Mouse (Mus musculus) left cerebral cortex, adult 11 months (tissue): ENCODE data around the gene Tuba1b.
"Not testable (repeated sequence)": the region's sequence is repeated elsewhere in the genome, so short reads cannot be mapped to it uniquely, and the experiment has no call there.

ENCODE experiments used
- DNase-seq: peaks from one replicate; pipeline ENCODE4 v3.0.0; 2022; ENCODE audit warnings: low spot score

The Tuba1b gene

DNA sequence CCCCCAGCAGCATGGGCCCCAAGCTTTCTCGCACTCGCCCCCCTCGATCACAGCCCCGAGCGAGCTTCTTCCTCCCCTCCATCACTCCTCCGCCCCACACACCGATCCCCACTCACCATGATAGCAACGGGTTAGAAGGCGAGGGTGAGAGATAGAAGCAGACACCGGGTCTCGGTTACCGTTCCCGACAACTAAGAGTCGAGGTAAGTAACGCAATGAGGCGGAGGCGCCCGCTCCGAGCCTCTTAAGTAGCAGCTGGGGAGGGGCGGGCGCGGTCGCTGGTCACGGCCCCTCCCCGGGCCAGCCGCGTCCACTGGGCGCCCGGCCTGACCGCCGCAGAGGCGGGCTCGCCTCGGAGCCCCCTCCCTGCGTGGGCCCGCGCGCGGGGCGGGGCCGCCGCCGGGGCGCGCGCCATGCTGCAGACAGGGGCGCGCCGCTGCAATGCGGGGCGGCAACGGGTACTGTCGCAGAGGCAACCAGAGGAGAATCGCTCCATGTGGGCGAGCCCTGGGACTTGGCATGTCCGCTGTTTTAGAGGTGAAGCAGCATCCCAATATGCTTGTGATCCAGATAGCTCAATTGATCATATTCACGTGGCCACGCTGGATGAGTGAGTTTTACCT, at the start of gene Tuba1b:
Gene Tuba1b, minus strand, starts transcription at position 349 of the 623 bp plus-strand sequence.
- peak; percentile 91 for DNase-seq

DNA sequence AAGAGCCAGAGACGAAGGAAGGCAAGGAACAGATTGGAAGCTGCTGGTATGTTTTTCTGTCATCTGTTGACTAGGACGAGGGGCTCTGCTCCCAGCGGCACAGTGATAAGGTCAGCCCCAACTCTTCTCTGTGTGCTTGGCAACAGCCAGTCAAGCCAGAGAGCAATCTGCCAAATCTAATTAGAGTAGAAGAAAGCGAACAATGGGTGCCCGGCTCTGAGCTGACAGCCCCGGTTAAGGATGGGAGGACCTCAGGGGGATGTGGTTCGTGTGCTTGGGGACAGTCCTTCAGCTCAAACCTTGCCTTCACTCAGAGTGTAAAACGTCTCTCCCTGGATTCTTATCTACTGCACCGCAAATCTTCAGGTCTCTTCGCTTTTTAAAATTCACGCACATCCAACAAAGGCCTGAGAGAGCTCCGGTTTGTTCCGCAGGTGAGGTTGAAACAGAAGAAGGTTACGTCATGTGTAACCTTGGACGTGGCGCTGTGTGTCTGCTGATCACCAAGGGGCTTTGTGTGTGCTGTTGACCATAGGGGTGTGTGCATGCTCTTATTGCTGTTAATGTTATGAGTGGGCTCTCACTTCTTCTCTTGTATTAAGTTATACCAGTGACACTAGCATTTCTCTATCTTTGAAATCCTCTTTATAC, 49.2 kb upstream of the Tuba1b start:
- no peak for DNase-seq

DNA sequence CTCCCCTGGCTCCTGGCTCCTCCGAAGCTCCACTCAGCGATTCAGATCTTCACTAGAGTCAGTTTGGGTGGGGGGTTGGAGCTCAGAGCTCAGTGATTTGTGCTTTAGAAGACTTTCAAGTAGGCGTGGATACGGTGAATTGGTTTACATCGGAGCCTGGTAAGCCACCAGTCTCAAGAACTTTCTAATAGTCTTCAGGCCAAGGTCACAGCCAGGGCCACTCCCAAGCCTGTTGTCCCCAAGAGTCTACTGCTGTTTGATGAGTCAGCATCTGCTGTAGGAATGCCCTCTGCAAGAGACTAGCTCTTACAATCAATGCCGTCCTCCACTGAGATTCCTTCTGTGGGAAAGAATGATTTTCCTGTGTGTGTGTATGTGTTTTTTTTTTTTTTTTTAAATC, 47.7 kb upstream of the Tuba1b start:
- DNase-seq, result no peak

DNA sequence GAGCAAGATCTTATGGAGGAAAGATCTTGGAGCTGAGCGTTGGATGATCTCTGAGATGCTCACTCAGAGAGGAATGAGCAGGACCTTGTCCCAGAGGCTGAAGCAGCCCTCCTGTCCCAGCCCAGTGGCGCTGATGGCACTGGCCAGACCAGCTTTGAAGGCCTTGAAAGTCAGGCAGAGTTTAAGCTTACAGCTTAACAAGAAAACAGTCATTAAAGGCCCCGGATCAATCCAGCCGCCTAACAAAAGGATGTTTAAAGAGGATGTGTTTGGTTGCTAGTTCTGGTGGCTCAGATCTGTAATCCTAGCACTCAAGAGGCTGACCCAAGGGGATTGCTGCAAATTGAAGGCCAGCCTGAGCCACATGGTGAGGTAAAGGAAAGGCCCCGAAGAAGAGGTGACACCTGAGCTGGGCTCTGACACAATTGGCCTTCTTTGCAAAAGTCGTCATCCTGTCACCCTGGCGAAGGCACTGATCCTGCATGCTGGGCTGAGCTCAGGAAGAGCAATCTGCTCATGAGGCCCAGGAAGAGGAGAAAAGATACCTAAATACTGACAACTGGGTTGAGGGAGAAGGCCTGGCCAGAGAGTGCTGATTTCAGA, 45.7 kb upstream of the Tuba1b start:
- no peak for DNase-seq

DNA sequence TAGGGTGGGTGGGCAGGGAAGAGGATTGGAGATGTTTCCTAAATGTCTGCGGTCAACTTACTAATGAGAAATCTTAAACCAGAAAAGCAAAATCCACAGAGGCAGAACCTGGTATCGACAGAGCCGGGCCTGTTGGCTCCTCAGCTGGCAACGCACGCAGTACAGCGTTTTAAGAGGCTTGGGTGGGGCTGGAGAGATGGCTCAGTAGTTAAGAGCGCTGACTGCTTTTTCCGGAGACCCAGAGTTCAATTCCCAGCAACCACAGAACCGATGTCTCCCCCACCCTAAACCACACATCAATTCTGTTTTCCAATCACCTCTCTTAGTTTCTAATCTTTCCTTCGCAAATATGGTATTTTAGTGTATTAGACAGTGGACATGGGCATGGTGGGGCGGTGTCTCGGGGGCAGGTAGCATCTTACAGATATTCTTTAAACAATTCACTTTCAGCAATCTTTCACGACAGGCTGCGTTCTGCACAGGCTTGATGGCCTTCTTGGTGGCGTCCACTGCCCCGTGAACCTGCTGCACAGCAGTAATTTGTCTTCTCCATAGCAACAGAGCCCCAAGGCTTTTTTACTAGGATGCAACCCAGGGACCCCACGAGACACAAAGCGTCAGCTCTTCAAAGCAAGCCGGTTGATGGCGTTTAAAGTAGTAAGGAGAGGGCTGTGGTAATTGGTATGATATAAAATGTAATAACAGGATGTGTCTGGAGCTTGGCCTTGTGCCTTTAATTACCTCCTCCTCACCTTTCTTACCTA, 44.2 kb upstream of the Tuba1b start:
- DNase-seq, result no peak

DNA sequence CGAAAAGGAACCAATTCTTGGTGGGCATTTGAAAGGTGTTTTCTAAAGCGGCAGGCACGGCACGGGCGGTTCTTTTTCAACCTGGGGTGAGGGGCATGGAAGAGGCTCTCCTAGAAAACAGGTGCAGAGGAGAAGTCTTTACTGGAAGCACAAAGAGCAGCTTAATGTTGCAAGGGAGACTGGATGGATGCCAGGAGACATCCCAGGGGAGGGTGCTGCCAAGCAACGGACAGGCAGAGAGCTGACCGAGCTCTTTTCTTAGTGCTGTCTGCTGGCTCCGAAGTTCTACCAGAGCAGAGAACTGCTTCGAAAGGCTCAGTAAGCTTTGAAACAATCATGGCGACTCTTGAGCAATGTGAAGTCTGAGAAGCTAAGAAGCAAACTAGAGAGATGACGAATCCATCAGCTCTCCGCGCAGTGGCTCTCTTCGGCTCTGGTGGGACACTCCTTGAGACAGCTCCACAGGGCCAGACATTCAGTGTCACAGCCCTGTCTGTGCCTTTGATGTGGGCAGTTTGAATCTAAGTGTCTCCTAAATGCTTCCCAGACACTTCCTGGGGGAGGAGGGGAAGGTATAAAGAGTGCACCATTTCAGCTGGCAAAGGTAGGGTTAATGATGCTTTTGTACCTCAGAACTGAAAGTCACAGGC, 43.5 kb upstream of the Tuba1b start:
- no peak for DNase-seq

DNA sequence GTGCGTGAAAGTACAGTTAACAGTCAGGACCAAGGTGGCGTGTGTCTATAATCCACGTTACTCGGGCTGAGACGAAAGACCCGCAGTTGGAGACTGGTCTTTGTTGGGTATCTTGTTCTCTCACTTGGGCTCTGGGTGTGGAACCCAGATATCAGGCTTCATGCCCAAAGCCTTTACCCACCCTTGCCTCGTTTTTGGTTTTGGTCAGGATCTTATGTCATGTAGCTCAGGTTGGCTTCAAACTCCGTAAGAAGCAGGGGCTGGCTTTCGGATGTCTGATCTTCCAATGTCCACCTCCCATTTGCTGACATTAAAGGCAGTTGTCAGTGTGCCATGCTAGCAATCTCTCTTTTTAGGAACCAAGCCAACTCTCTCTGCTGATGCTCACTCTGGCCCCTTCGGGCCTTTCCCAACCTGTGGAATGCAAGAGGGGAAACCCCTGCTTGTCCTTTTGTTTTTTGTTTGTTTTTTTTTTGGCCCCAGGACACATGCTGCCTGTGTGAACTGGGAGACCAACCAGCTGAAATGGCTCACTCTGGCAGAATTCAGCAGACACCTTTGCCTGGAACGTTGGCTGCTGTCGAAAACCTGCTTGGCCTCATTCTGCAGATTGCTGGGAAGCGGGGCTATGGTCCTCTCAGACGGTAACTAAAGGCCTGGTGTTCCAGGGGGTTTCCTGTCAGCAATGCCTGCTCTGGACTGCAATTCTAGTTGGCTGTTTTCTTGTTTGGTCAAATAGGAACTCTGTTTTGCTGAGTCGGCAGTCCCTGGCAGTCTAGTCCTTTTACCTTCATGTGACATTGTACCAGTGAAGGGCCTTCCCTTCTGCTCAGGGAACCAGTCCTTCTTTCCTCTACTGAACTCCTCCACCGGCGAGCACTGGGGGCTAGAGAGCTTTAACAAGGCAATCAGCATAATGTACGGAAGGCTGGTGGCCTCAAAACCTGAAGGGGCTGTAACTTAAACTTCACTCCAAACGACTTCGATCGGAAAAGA, 42.7 kb upstream of the Tuba1b start:
- no peak for DNase-seq

DNA sequence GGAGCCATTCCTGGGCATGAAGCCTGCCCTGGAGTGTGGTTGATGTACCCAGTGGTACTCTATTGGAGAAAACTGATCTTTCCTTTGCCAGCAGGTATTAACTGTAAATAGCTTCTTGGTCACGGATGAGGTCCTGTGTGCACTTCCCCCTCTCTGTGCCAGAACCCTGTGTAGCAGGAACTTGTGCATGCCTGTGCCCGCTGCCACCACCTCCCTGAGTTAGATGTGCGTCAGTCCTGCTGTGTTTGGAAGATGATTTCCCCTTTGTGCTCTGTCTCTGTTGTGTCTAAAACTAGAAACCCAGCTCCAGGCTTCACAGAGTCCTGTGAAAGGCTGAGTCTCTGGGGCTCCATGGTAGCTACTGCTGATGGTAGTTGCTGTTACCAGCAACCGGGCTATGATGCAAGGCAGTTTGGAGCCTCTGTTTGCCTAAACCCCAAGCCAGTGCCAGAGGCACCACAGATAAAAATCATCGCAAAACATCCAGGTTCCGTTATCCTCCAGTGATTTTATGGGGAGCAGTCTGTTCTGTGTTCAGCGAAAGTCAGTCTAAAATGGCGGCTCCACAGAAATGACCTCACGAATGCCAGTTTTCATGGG, 38.8 kb upstream of the Tuba1b start:
- DNase-seq, result no peak

DNA sequence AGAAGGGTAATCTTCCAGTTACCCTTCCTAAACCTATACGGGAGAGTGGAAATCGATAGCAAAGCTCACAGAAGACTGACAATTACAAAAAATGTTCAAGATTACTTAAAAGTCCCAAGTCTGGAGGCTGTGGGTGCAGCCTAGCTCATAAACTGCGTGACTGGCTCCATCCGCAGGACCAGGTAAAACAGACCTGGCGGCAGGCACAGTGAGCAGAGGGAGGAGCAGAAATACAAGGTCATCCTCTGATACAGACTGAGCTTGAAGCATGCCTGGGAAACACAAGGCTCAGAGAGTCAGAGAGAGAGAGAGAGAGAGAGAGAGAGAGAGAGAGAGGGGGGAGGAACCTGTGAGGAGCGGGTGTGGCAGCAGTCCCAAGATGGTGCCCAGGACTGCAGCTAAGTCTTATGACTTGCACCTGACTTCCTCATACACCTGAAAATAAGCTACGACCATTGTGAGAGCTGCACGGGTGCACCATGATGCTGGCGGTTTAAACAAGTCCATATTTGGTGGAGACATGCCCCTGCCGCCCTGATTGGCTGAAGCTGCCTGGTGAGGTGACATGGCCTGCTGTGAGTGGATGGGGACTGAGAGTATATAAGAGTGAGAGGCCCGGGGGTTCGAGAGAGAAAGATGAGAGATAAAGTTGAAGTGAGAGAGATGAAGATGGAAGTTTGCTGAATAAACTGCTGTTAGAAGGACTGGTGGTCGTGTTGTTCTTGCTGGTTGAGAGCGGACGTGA, 37.4 kb upstream of the Tuba1b start:
- not testable (repeated sequence) for DNase-seq

DNA sequence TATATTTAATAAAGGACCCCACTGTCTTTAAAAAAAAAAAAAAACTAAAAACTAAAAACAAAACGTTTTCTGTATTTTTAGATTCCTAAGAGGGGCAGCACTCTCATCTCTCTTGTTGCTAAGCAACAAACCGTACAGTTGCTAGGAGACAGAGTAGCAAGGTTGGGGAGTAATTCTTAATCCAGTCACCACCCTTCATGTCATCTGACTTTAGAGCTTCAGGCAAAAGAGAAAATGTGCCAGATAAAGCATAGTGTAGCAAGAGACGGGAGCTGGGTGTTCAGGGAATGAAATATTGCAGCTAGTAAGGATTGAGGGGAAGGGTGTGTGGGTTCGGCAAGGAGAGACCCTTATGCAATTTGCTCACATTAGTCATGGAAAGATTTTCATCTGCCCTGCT, 36.7 kb upstream of the Tuba1b start:
- peak; percentile 75 for DNase-seq

DNA sequence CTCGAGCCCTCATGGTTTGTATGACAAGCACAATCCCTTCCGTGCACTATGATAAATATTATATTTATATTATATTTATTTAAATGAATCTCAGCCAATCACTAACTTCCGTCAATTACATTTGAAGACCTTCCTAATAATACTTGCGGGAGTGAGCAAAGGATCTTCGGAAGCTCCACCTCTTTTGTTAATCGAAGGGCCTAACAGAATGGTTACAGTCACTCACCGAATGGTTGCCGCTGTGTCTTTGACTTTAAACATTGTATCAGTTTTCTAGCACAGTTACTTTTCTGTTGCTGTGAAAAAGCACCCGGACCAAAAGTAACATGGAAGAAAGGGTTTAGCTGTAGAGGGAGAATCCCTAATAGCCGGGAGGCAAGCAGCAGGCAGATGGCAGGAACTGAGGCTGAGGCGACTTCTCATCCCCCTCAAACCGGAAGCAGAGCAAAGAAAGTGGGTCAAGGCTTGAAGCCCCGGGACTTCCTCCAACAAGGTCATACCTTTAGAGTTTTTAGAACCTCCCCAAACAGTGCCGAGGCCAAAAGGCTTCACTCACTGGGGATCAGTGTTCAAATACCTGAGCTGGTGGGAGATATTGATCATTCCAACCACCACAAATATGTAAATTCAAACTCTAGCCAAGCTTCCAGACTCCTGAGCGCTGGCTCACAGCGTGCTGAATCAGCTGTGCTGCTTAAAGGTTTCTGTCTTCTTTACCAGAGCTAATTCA, 35.2 kb upstream of the Tuba1b start:
- no peak for DNase-seq

DNA sequence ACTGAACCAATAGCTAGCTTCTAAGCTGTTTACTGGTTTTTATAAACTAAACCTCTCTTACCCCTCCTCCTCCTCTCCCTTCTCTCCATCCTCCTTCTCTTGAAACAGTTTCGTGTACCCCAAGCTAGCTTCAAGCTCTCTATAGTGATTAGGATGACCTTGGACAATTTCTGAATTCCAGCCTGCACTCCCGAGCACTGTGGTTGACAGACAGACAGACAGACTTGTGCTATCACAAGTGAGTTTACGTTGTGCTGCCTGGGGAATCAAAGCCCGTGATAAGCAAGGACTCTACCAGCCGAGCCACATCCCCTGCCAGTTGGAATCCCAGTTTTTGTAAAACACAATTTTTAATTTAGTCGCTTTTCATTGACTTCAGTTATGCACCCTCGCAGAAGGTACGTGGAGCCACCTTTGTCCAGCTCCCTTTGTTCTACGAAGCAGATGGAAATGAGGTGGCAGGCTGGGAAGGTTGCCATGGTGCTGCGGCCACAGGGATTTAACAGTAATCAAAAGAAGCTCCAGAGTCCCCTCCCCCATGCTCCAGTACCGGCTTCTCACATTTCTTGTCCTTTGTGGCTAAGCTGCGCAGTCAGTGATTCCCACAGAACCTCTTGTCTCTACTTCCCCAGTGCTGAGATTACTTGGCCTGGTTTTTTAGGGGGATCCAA, 34.5 kb upstream of the Tuba1b start:
- no peak for DNase-seq

DNA sequence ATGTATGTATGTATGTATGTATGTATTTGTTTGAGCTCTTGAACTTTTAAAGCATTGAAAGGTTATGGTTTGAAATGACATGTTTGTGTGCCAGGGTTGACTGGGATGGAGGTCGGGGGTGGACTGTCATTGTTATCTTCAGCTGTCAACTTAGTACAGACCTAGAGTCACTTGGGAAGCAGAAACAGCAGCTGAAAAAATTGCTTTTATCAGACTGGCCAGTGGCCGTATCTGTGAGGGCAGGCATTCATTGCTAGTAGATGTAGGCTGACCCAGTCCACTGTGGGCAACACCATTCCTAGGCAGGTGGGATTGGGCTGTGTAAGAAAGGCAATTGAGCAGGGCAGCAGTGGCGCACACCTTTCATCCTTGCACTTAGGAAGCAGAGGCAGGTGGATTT, 25.2 kb upstream of the Tuba1b start:
- no peak for DNase-seq

DNA sequence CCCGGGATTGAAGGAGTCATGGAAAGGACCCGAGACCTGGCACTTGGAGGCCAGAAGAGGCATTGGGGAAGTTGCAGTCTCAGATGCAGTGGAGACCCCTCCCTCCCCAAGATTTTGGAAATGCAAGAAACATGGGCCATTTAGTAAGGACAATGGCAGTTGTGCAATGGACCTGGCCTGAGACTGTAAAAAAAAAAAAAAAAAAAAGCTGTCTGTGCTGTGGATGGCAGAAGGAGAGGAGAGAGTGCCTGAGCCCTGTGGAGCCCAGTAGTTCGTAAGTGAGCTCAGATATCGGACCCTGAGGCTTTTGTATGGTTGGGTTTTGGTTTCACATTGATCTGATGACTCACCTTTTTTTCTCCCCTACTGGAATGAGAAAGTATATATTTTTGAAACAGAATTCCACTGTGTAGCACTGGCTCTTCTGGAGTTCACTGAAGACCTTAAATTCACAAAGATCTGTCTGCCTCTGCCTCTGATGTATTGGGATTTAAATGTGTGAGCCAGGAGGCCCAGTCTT, 24.6 kb upstream of the Tuba1b start:
- DNase-seq, result no peak

DNA sequence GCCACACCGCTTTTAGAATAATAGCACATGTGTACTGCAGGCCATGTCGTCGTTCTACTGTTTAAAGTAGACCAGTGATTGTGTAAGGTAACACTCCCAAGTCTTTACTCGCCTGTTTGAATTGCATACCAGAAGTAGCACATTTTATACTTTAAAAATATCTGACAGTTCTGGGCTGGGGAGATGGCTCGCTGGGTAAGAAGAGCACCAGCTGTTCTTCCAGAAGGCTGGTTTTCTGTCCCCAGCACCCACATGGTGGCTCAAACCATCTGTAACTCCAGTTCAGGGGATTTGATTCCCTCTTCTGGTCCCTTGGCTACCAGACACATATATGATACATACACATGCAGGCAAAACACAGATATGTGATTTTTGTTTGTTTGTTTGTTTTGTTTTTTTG, 23.1 kb upstream of the Tuba1b start:
- no peak for DNase-seq

DNA sequence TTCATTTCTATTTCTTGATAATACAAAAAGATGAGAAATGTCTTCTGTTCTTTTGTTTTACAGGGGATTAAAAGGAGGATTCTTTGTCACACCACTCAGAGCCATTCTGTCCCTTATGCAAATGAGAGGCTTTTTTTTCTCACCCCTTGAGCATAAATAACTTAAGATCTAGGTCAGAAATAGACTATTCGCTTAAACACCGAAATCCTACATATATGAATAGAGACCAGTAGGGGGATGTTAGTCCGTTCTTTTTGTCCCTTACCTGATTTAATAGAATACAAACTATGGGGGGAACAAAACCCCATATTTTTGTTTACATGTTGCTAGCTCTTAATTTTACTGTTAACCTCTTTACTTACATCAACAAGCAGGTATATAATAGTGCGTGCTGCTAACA, 21.6 kb upstream of the Tuba1b start:
- DNase-seq, result no peak

DNA sequence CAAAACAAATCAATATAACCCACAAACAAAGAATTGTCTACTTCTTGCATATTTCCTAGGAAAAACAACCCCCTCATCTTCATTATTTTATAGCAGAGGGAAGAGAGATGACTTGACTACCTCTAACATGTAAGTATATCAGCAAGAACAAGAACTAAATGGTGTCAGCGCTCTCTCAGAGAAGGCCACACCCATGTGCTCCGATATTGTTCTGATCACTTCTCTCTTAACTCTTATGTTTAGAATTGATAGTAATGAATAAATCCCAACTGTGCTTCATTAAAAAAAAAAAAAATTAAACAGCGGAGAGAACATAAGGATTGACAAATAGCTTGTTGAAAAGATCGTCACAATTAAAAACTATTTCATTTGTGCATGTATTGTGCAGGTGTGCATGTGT, 21.0 kb upstream of the Tuba1b start:
- DNase-seq, result no peak

DNA sequence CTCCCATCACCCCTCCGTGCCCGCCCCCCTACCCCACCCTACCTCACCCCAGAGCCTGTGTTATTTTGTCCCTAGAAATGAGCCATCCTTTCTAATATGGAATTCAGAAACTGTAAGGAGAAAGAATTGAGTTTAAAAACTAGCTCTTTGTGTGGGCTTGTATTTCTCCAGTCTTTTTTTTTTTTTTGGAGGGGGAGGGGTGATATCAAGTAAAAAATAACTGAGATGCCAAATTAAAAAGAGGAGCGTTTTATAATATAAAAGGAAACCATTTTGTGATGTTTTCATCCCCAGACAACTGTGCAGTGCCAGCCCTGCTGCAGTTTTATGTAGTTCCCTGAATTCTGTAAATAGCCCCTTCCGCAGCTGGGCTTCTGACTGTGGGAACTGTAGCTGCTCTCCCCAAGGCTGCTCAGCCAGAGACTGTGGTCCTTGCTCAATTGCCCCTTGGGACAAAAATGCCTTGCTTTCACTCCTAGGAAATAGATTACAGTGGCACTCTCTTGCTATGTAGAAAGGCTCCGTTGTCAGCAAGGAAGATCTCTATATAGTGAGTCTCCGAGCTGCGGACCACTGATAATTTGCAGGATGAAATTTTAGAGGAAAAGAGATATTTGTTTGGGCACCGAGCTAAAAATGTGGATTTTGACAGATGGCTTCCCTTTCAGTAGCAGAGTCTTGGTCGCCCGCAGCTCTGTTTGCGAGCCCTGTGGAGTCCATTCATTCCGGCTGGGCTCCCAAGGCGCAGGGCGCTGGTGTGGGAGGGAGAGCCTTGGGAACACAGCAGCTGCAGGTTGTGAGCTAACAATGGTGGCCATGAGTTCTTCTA, 20.3 kb upstream of the Tuba1b start:
- DNase-seq, result no peak
